Mouse (Mus musculus) testis, postnatal 10 days (tissue): ENCODE measurements around the gene March4.

ENCODE experiments used
- DNase-seq: peaks from one replicate; pipeline ENCODE4 v3.0.0; 2021; ENCODE audit warnings: low spot score

March4 gene

GRCm38 (mm10) chr1:72390420-72390819, 146.3 kb downstream of the March4 start:
- no peak for DNase-seq

DNA sequence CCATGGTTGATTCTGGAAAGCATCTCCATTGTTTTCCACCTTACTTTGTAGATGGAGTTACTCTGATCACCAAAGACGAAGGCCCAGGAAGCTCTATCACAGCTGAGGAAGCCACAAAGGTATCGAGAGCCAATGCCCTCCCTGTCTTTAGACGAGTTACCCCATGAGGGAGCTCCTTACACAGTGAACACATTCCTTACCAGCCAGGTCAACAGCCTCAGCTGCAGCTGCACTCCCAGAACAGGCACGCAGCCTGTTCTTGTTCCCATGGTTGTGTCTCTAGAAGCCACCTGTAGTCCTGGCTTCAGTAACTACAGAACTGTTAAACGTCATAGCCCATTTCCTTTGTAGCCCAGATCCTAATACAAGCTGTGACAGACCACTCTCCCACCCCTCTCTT, 153.1 kb downstream of the March4 start:
- DNase-seq = no peak

DNA sequence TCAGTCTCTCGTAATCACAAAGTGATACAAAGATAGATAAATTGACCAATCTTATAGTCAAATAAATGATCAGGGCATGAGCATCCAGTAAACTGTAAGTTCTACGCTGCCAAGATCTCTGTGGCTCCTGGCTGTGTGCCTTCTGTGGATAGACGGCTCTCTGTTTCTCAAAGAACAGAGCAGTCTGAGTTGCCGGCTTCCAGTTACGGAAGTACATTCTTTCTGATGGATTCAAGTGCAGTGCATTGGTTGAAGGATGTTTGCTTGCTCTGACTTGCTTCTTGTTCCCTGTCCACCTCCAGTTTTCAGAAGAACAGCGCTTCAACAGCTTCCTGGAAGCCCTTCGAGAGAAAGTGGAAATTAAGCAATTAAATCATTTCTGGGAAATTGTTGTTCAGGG, 153.7 kb downstream of the March4 start:
- DNase-seq = no peak

- no peak for DNase-seq
These were observed 156.2 kb downstream of the March4 start for GRCm38 (mm10) chr1:72380544-72380943.

DNA sequence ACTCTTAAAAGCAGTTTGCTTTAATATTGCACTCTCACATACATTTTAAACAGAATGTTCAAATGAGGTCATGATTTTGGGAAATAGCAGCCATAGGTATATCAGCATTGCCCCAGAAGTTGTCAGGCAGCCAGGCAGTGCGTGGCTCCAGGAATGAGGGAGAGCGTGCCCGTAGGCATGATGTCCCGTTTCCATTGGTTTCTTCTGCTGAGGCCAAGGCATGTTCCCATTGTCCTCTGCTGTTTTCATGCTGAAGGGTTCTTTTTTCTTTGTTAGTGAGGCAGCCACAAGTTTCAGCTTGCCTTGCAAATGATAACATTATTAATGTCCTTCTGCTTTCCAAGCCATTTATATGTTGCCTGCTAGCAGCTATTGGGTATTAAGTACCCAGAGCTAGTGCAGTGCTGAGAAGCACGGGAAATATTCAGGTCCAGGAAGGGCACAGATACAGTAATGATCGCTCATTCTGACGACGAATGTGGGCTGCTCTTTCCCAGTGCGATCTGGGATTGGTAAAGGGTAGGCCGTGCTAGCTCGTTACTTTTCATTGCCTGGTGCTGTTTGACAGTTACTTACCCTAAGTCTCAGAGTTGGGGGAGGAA, 156.9 kb downstream of the March4 start:
- no peak for DNase-seq

DNA sequence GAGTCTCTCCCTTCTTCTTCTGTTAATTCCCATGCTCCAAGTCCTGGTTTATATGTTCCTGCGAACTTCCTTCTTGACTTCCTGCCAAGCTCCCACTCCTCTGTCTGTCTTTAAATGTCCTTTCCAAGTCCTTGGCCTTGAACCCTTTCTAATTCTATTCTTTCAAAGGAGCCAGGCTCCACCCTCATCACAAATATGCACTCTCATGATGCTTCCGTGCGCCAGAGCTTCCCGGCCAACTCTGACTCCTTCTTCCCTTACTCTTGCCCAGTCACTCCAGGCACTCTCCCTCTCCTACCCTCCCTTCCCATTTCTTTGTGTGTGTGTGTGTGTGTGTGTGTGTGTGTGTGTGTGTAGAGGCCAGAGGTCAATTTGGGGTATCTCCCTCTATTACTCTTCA, 158.6 kb downstream of the March4 start:
- DNase-seq = no peak
